Comparison of ENCODE assay signal across 24 mouse cellular contexts in genomic region chr9:65502721-65503505, GRCm38 (mm10). TPM values are rescaled to one million over a fixed set of nuclear protein-coding genes. Genes with fewer than 3 reads are reported as not detected.
DNase-seq lines count a peak whose midpoint lies in the region; ATAC-seq and TF ChIP-seq lines count a peak whose summit lies in the region.
"Had no signal": no experiment of that assay in that cellular context is flagged by ENCODE, and none has a peak within 500 bp of the region (broad histone marks: within the 10 kb centered on the region; RNA-seq: fewer than 3 reads in every experiment).

No protein-coding gene starts in this region.

- peaks cover 12% of the 10 kb centered on the region; the same call in 1 of the 2 replicates for H3K4me1 ChIP-seq in lung, embryonic 16.5 days (replicated peaks; ENCODE audit: control insufficient read depth, insufficient read depth, low read length)
- H3K4me1 ChIP-seq in ES-E14 (ENCODE audit: control insufficient read depth in 2 of 2, insufficient read depth in 2 of 2, low read length in 2 of 2, poor library complexity in 1 of 2) = no peaks in the 10 kb centered on the region
- H3K4me1 ChIP-seq: liver, embryonic 15.5 days had no signal

- H3K4me2 ChIP-seq in lung, embryonic 16.5 days (ENCODE audit: low read depth, low read length) = no peak overlapping the region
- H3K4me2 ChIP-seq: hindbrain, embryonic 14.5 days; liver, embryonic 15.5 days had no signal

- WGBS in lung, embryonic 16.5 days = 50% methylated on average over 21 of the region's 21 CpGs

- peak; percentile 80 for ATAC-seq in lung, embryonic 16.5 days (ENCODE audit: low read depth)
- ATAC-seq: activated CD4-positive, CD25-positive, alpha-beta regulatory T cell, adult 4 months; forebrain, embryonic 14.5 days; midbrain, embryonic 16.5 days had no signal

- no peaks in the 10 kb centered on the region for H3K27me3 ChIP-seq in lung, embryonic 16.5 days (ENCODE audit: control insufficient read depth, insufficient read depth, low read depth, low read length)

- no peak overlapping the region for H3K27ac ChIP-seq in lung, embryonic 16.5 days (ENCODE audit: low read length)
- no peak overlapping the region for H3K27ac ChIP-seq in ES-E14 (ENCODE audit: insufficient read depth, low read depth, low read length, poor library complexity, severe bottlenecking)
- H3K27ac ChIP-seq: hindbrain, embryonic 14.5 days; liver, embryonic 15.5 days; macrophage had no signal

- H3K9ac ChIP-seq in lung, embryonic 16.5 days (ENCODE audit: low read length) = no peak overlapping the region
- H3K9ac ChIP-seq in ES-E14 (ENCODE audit: insufficient read depth, low read depth, low read length, poor library complexity, severe bottlenecking) = 0 out of 2 replicates have a peak overlapping the region, but pooled peaks have one; percentile 36
- H3K9ac ChIP-seq: hindbrain, embryonic 14.5 days; liver, embryonic 15.5 days had no signal

- H3K36me3 ChIP-seq in lung, embryonic 16.5 days (ENCODE audit: control insufficient read depth, insufficient read depth, low read length) = no peaks in the 10 kb centered on the region
- no peaks in the 10 kb centered on the region for H3K36me3 ChIP-seq in ES-E14 (ENCODE audit: control insufficient read depth, insufficient read depth, low read length, poor library complexity, severe bottlenecking)
- H3K36me3 ChIP-seq: limb, embryonic 10.5 days; liver, embryonic 15.5 days had no signal

- in situ Hi-C loops in ES-E14 (cut with MboI; ENCODE audit: low sequenced_read_pairs in 2 of 2, unreplicated experiment in 2 of 2) = no loop called here

- H3K9me3 ChIP-seq in lung, embryonic 16.5 days (ENCODE audit: control insufficient read depth, low read length) = no peaks in the 10 kb centered on the region
- no peaks in the 10 kb centered on the region for H3K9me3 ChIP-seq in ES-E14 (ENCODE audit: control insufficient read depth, insufficient read depth, low read depth, low read length)
- H3K9me3 ChIP-seq: limb, embryonic 10.5 days; liver, embryonic 15.5 days had no signal

- DNase-seq in adrenal gland, postnatal 10 days = peak; percentile 28
- no peak for DNase-seq in adrenal gland, postnatal 4 days (ENCODE audit: low spot score in 2 of 2)
- no peak for DNase-seq in lung, postnatal 4 days
- DNase-seq in ES-E14 (ENCODE audit: low read depth, low spot score) = no peak
- peak; percentile 61 for DNase-seq in fat pad, adult 2 months (ENCODE audit: extremely low read depth, low read depth, low spot score)
- DNase-seq in right cerebral cortex, postnatal 4 days = no peak
- DNase-seq in cerebellum, postnatal 10 days = no peak
- DNase-seq: cerebellum, adult 11-12 months; gastrocnemius, postnatal 25 days; heart, adult 18-20 months; heart, postnatal 36 days; kidney, adult 2 months had no signal

- H3K4me3 ChIP-seq in lung, embryonic 16.5 days (ENCODE audit: low read length) = no peak overlapping the region
- no peak overlapping the region for H3K4me3 ChIP-seq in ES-E14 (ENCODE audit: insufficient read depth in 1 of 2, low read depth in 1 of 2, low read length in 2 of 2, poor library complexity in 1 of 2, severe bottlenecking in 1 of 2)
- H3K4me3 ChIP-seq: limb, embryonic 10.5 days; liver, embryonic 15.5 days had no signal

TF ChIP-seq in ES-E14, 5 proteins besides CTCF, POLR2A, EP300 and RAD21:
- TF ChIP-seq CHD2 (IDR thresholded peaks at IDR 0.05; ENCODE audit: low read depth, low read length) (no peak), HCFC1 (IDR thresholded peaks at IDR 0.05; ENCODE audit: borderline replicate concordance, insufficient read depth, low read length) (no peak), MAFK (IDR thresholded peaks at IDR 0.05; ENCODE audit: insufficient read depth, low read depth, low read length) (no peak), ZC3H11A (IDR thresholded peaks at IDR 0.05; ENCODE audit: borderline replicate concordance, low read depth, low read length) (no peak), ZNF384 (IDR thresholded peaks at IDR 0.05; ENCODE audit: low read depth, low read length) (no peak)
TF ChIP-seq in ES-E14: peak in this region for 0.

RNA-seq across cellular contexts. Expression of gene Ankdd1a, which starts 17.1 kb away (rescaled TPM):
- under 1 TPM in 1 of 2 experiments, not detected in 1; 0.45 TPM for total RNA-seq in adrenal gland, postnatal 10 days (2021)
- 1 to 10 TPM; 1.1 to 1.3 TPM for total RNA-seq in adrenal gland, postnatal 4 days (2021)
- polyA plus RNA-seq in lung, embryonic 16.5 days (2015; fragmentation: Nextera tagmentation; extraction: Ambion mirVana) = not detected in 2 replicates
- not detected in 2 replicates for total RNA-seq in ES-E14 (2012; rRNA removed)
- total RNA-seq: gastrocnemius, postnatal 25 days; heart, adult 18-20 months; heart, postnatal 36 days had no signal
- polyA plus RNA-seq: embryonic facial prominence, embryonic 14.5 days; forebrain, embryonic 14.5 days; heart, embryonic 14.5 days; intestine, embryonic 14.5 days; limb, embryonic 10.5 days; liver, embryonic 15.5 days; small intestine, adult 2 months had no signal

RNA-seq across cellular contexts. Expression of gene Spg21, which starts 42.2 kb away (rescaled TPM):
- total RNA-seq in adrenal gland, postnatal 10 days (2021) = 10 to 100 TPM; 53.6 to 54.4 TPM
- 10 to 100 TPM; 53.9 to 67.0 TPM for total RNA-seq in adrenal gland, postnatal 4 days (2021)
- polyA plus RNA-seq in lung, embryonic 16.5 days (2015; fragmentation: Nextera tagmentation; extraction: Ambion mirVana) = 98.9 and 99.2 TPM in 2 replicates
- total RNA-seq in ES-E14 (2012; rRNA removed) = 28.5 and 31.7 TPM in 2 replicates

Comparison
In these comparisons a context has a peak if more than half of its experiments do, and no peak if none do; other contexts are left out.
1. DNase-seq: peak in adrenal gland, postnatal 10 days (single experiment) and fat pad, adult 2 months (single experiment); none in adrenal gland, postnatal 4 days (0 of 2), lung, postnatal 4 days (0 of 2), ES-E14 (single experiment), right cerebral cortex, postnatal 4 days (single experiment) and cerebellum, postnatal 10 days (0 of 2).